Mouse (Mus musculus) intestine, embryonic 15.5 days (tissue): ENCODE results near the gene Zfp12. TPM values are rescaled to one million over a fixed set of nuclear protein-coding genes. Genes with fewer than 3 reads are reported as not detected.

Experiments used
- ATAC-seq: fragments of 200-750 bp; cut with Nextera tagmentation; 2 replicates; pipeline ENCODE4 v1.8.0; 2017; ENCODE audit warnings: moderate TSS enrichment, moderate library complexity
- H3K27ac ChIP-seq: fragments of 300-500 bp; sonication (generic); 2 replicates; pipeline ENCODE4 v1.5.1; 2015; ENCODE audit warnings: mild to moderate bottlenecking, inconsistent platforms
- H3K27me3 ChIP-seq: fragments of 300-500 bp; sonication (generic); replicated peaks from 2 replicates; pipeline ENCODE4 v1.6.1; 2015; ENCODE audit warnings: inconsistent platforms
- H3K36me3 ChIP-seq: fragments of 300-500 bp; sonication (generic); 2 replicates; pipeline ENCODE4 v1.6.1; 2015; ENCODE audit warnings: inconsistent platforms
- H3K4me1 ChIP-seq: fragments of 300-500 bp; sonication (generic); replicated peaks from 2 replicates; pipeline ENCODE4 v1.6.1; 2015; ENCODE audit warnings: inconsistent platforms
- H3K4me2 ChIP-seq: fragments of 300-500 bp; sonication (generic); replicated peaks from 2 replicates; pipeline ENCODE4 v1.6.1; 2015; ENCODE audit warnings: mild to moderate bottlenecking, inconsistent platforms
- H3K4me3 ChIP-seq: fragments of 300-500 bp; sonication (generic); replicated peaks from 2 replicates; pipeline ENCODE4 v1.5.1; 2015; ENCODE audit warnings: inconsistent platforms
- H3K9ac ChIP-seq: fragments of 300-500 bp; sonication (generic); 2 replicates; pipeline ENCODE4 v1.6.1; 2015; ENCODE audit warnings: inconsistent platforms
- H3K9me3 ChIP-seq: fragments of 300-500 bp; sonication (generic); 2 replicates; pipeline ENCODE4 v1.6.1; 2016; ENCODE audit warnings: inconsistent platforms
- WGBS: fragments of 180-500 bp; shearing (Covaris S2); methylation state at CpG from one replicate; pipeline ENCODE4 v1.1.7; 2015; 5-methylcytosine and 5-hydroxymethylcytosine counted together
- polyA plus RNA-seq: library from polyadenylated mRNA; unstranded; fragments of >200 nt; fragmentation: Nextera tagmentation; extraction: Ambion mirVana; gene quantifications from 2 replicates; pipeline ENCODE4 v1.2.1, GENCODE M21; 2015

The Zfp12 gene
- polyA plus RNA-seq, 1 experiment from 2014 or later: 9.8 TPM

- Histone ChIP-seq H3K4me2 (peak within 1 kb of the TSS; percentile 93), H3K27me3 (no peaks in the 10 kb centered on the region), H3K36me3 (no peaks in the 10 kb centered on the region), H3K9me3 (no peaks in the 10 kb centered on the region), H3K27ac (peak within 1 kb of the TSS; percentile 70), H3K9ac (peak within 1 kb of the TSS; percentile 93), H3K4me1 (peaks cover 11% of the 10 kb centered on the region; the same call in 1 of the 2 replicates), H3K4me3 (peak within 1 kb of the TSS; percentile 94)
- WGBS: 0% methylated on average over 79 of the region's 79 CpGs
- ATAC-seq: peak; percentile 92
Measured at GRCm38 (mm10) chr5:143269363-143270150, 34.6 kb downstream of the Zfp12 start, which contains the start of gene Zfp316. Gene Zfp316, minus strand, starts transcription at chr5:143270022.

GRCm38 (mm10) chr5:143270151-143270519 lies 35.2 kb downstream of the Zfp12 start:
- H3K27ac ChIP-seq: peak overlapping the region; percentile 70; the same call in 1 of the 2 replicates
- WGBS: 3% methylated on average over 12 of the region's 12 CpGs
- no peaks in the 10 kb centered on the region for H3K9me3 ChIP-seq
- no peak; the same call in none of the 2 replicates for ATAC-seq
- H3K36me3 ChIP-seq: no peaks in the 10 kb centered on the region
- peak overlapping the region; percentile 94 for H3K4me3 ChIP-seq
- no peaks in the 10 kb centered on the region for H3K27me3 ChIP-seq
- H3K9ac ChIP-seq: peak overlapping the region; percentile 93
- peak overlapping the region; percentile 93 for H3K4me2 ChIP-seq
- H3K4me1 ChIP-seq: peaks cover 11% of the 10 kb centered on the region; the same call in 1 of the 2 replicates

GRCm38 (mm10) chr5:143271642-143272041 lies 36.7 kb downstream of the Zfp12 start:
- no peak overlapping the region for H3K9ac ChIP-seq
- no peak for ATAC-seq
- H3K4me2 ChIP-seq: no peak overlapping the region
- H3K27ac ChIP-seq: no peak overlapping the region
- H3K4me3 ChIP-seq: no peak overlapping the region
- no peaks in the 10 kb centered on the region for H3K36me3 ChIP-seq
- peaks cover 11% of the 10 kb centered on the region; the same call in 1 of the 2 replicates for H3K4me1 ChIP-seq
- WGBS: 85% methylated on average over 6 of the region's 6 CpGs
- H3K9me3 ChIP-seq: no peaks in the 10 kb centered on the region
- H3K27me3 ChIP-seq: no peaks in the 10 kb centered on the region

GRCm38 (mm10) chr5:143272108-143272507 lies 37.1 kb downstream of the Zfp12 start:
- Histone ChIP-seq H3K9me3 (no peaks in the 10 kb centered on the region), H3K4me1 (peaks cover 11% of the 10 kb centered on the region; the same call in 1 of the 2 replicates), H3K36me3 (no peaks in the 10 kb centered on the region), H3K4me2 (no peak overlapping the region), H3K27me3 (no peaks in the 10 kb centered on the region), H3K4me3 (no peak overlapping the region), H3K27ac (no peak overlapping the region), H3K9ac (no peak overlapping the region)
- 74% methylated on average over 3 of the region's 3 CpGs for WGBS
- ATAC-seq: no peak

GRCm38 (mm10) chr5:143272540-143273330 lies 37.8 kb downstream of the Zfp12 start:
- Histone ChIP-seq H3K36me3 (no peaks in the 10 kb centered on the region), H3K9me3 (no peaks in the 10 kb centered on the region), H3K27me3 (peaks cover 2% of the 10 kb centered on the region; the same call in 1 of the 2 replicates), H3K9ac (no peak overlapping the region), H3K4me1 (peaks cover 11% of the 10 kb centered on the region; the same call in 1 of the 2 replicates), H3K4me2 (no peak overlapping the region), H3K27ac (no peak overlapping the region), H3K4me3 (no peak overlapping the region)
- WGBS: 90% methylated on average over 16 of the region's 16 CpGs
- no peak for ATAC-seq

- no peak overlapping the region for H3K4me3 ChIP-seq
- H3K9ac ChIP-seq: no peak overlapping the region
- H3K36me3 ChIP-seq: no peaks in the 10 kb centered on the region
- H3K4me2 ChIP-seq: no peak overlapping the region
- no peak overlapping the region for H3K27ac ChIP-seq
- H3K27me3 ChIP-seq: peaks cover 8% of the 10 kb centered on the region; the same call in 1 of the 2 replicates
- H3K4me1 ChIP-seq: peaks cover under 1% of the 10 kb centered on the region; the same call in 1 of the 2 replicates
- H3K9me3 ChIP-seq: no peaks in the 10 kb centered on the region
- WGBS: 59% methylated on average over 5 of the region's 5 CpGs
- ATAC-seq: no peak
Measured at GRCm38 (mm10) chr5:143275761-143276160, 40.8 kb downstream of the Zfp12 start.

- Histone ChIP-seq H3K27ac (no peak overlapping the region), H3K4me1 (no peaks in the 10 kb centered on the region), H3K9me3 (no peaks in the 10 kb centered on the region), H3K4me2 (no peak overlapping the region), H3K36me3 (no peaks in the 10 kb centered on the region), H3K27me3 (peaks cover 11% of the 10 kb centered on the region; the same call in 1 of the 2 replicates), H3K4me3 (no peak overlapping the region), H3K9ac (no peak overlapping the region)
- no peak for ATAC-seq
- 34% methylated on average over 10 of the region's 10 CpGs for WGBS
Measured at GRCm38 (mm10) chr5:143279247-143279646, 44.3 kb downstream of the Zfp12 start.

- no peaks in the 10 kb centered on the region for H3K36me3 ChIP-seq
- no peaks in the 10 kb centered on the region for H3K9me3 ChIP-seq
- ATAC-seq: no peak
- H3K9ac ChIP-seq: no peak overlapping the region
- H3K4me2 ChIP-seq: no peak overlapping the region
- H3K4me3 ChIP-seq: no peak overlapping the region
- H3K27me3 ChIP-seq: peaks cover 48% of the 10 kb centered on the region
- H3K4me1 ChIP-seq: peaks cover 10% of the 10 kb centered on the region
- WGBS: 47% methylated on average over 6 of the region's 6 CpGs
- no peak overlapping the region for H3K27ac ChIP-seq
Measured at GRCm38 (mm10) chr5:143284762-143285161, 49.8 kb downstream of the Zfp12 start.

GRCm38 (mm10) chr5:143287774-143288328 lies 52.9 kb downstream of the Zfp12 start:
- H3K9ac ChIP-seq: peak overlapping the region; percentile 3; the same call in 1 of the 2 replicates
- H3K27ac ChIP-seq: no peak overlapping the region
- ATAC-seq: peak; percentile 55
- peak overlapping the region; percentile 31 for H3K4me3 ChIP-seq
- no peaks in the 10 kb centered on the region for H3K36me3 ChIP-seq
- WGBS: 3% methylated on average over 48 of the region's 48 CpGs
- H3K9me3 ChIP-seq: no peaks in the 10 kb centered on the region
- peaks cover 69% of the 10 kb centered on the region for H3K27me3 ChIP-seq
- peak overlapping the region; percentile 72 for H3K4me2 ChIP-seq
- H3K4me1 ChIP-seq: peaks cover 14% of the 10 kb centered on the region

GRCm38 (mm10) chr5:143288378-143288911 lies 53.5 kb downstream of the Zfp12 start:
- Histone ChIP-seq H3K9ac (no peak overlapping the region), H3K4me2 (peak overlapping the region; percentile 72), H3K9me3 (no peaks in the 10 kb centered on the region), H3K27me3 (peaks cover 75% of the 10 kb centered on the region), H3K36me3 (no peaks in the 10 kb centered on the region), H3K4me1 (peaks cover 20% of the 10 kb centered on the region), H3K4me3 (peak overlapping the region; percentile 31), H3K27ac (no peak overlapping the region)
- 18% methylated on average over 9 of the region's 9 CpGs for WGBS
- no peak for ATAC-seq

- ATAC-seq: no peak
- Histone ChIP-seq H3K36me3 (no peaks in the 10 kb centered on the region), H3K27ac (no peak overlapping the region), H3K27me3 (peaks cover 80% of the 10 kb centered on the region), H3K9me3 (no peaks in the 10 kb centered on the region), H3K9ac (no peak overlapping the region), H3K4me1 (peaks cover 25% of the 10 kb centered on the region), H3K4me2 (no peak overlapping the region), H3K4me3 (no peak overlapping the region)
- 76% methylated on average over 9 of the region's 9 CpGs for WGBS
Measured at GRCm38 (mm10) chr5:143289299-143289698, 54.3 kb downstream of the Zfp12 start.

- Histone ChIP-seq H3K27me3 (peaks cover 63% of the 10 kb centered on the region), H3K4me1 (peaks cover 21% of the 10 kb centered on the region), H3K36me3 (no peaks in the 10 kb centered on the region), H3K4me2 (peak overlapping the region; percentile 85), H3K9me3 (no peaks in the 10 kb centered on the region), H3K4me3 (peak overlapping the region; percentile 45), H3K9ac (peak overlapping the region; percentile 42), H3K27ac (no peak overlapping the region)
- WGBS: 2% methylated on average over 17 of the region's 19 CpGs
- 0 out of 2 replicates have a peak, but pooled peaks have one; percentile 9 for ATAC-seq
Measured at GRCm38 (mm10) chr5:143292879-143293278, 57.9 kb downstream of the Zfp12 start.
